Mouse (Mus musculus): Measurements from ENCODE around the gene Fam136a. TPM values are rescaled to one million over a fixed set of nuclear protein-coding genes. Genes with fewer than 3 reads are reported as not detected.
A peak's percentile ranks its signal among the peaks of the same experiment; 100 is the strongest.
"Not testable (repeated sequence)": the region's sequence is repeated elsewhere in the genome, so short reads cannot be mapped to it uniquely, and the experiment has no call there.

Fam136a gene
- polyA plus RNA-seq, 1 experiment from 2014 or later = 176 TPM

DNA sequence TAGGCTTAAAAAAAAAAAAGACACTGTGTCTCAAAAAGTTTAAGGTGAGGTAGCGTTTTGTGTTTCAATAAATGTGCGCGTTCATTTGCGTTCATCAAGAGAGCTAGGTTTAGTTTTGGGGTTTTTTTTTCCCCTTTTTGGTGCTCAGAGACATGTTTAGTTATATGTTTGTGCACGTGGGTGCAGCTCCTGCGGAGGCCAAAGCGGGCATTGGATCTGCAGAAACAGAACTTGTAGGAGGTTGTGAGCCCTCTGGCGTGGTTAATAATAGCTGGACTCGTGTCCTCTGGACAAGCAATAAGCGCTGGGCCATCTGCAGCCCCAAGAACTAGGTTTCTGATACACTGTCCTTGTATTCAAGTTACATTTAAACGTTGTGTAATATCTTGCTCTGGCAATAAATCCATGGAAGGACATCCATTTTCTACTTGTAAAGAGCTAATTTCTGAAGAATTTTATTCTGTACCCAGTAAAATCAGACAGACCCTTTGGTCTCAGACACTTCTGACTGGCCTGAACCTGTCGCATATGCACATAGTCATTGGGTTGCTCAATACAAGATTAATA, 6.6 kb downstream of the Fam136a start:
- 3% methylated on average over 12 of the region's 12 CpGs for WGBS
- H3K27ac ChIP-seq (ENCODE audit: low read length) = no peak overlapping the region
- peaks cover 5% of the 10 kb centered on the region; the same call in 1 of the 2 replicates for H3K36me3 ChIP-seq (ENCODE audit: control insufficient read depth, insufficient read depth, low read length)

DNA sequence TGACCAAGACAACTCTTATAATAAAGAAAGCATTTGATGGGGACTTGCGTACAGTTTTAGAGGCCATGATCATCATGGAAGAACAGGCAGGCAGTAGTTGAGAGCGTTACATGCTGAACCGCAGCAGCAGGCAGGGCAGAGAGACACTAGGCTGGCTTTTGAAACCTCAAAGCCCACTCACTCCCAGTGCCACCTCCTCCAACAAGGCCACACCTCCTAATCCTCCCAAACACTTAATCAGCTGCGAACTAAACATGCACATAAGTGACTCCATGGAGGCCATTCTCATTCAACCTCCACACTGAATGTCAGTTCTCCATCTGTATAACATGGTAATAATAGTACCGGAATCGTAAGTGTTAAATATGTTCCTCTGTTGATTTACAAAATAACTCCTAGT, 8.1 kb downstream of the Fam136a start:
- H3K4me3 ChIP-seq (ENCODE audit: low read length) = no peak overlapping the region
- ATAC-seq = no peak
- H3K9ac ChIP-seq (ENCODE audit: low read depth, low read length) = no peak overlapping the region
- H3K4me2 ChIP-seq (ENCODE audit: low read depth, low read length) = no peak overlapping the region
- H3K36me3 ChIP-seq (ENCODE audit: control insufficient read depth, insufficient read depth, low read length) = peaks cover 5% of the 10 kb centered on the region; the same call in 1 of the 2 replicates
- no peaks in the 10 kb centered on the region for H3K9me3 ChIP-seq (ENCODE audit: control insufficient read depth, low read length)
- peaks cover 17% of the 10 kb centered on the region; the same call in 1 of the 2 replicates for H3K4me1 ChIP-seq (ENCODE audit: control insufficient read depth, insufficient read depth, low read length)
- WGBS = 90% methylated on average over 6 of the region's 6 CpGs
- H3K27me3 ChIP-seq (replicated peaks; ENCODE audit: control insufficient read depth, insufficient read depth, low read length) = no peaks in the 10 kb centered on the region
- no peak overlapping the region for H3K27ac ChIP-seq (ENCODE audit: low read length)

More for the DNA sequence above, 6.6 kb downstream of the Fam136a start:
- Histone ChIP-seq H3K4me2 (ENCODE audit: low read depth, low read length) (peak overlapping the region; percentile 74), H3K27me3 (replicated peaks; ENCODE audit: control insufficient read depth, insufficient read depth, low read length) (no peaks in the 10 kb centered on the region), H3K9ac (ENCODE audit: low read depth, low read length) (peak overlapping the region; percentile 83), H3K4me1 (ENCODE audit: control insufficient read depth, insufficient read depth, low read length) (peaks cover 17% of the 10 kb centered on the region; the same call in 1 of the 2 replicates), H3K9me3 (ENCODE audit: control insufficient read depth, low read length) (no peaks in the 10 kb centered on the region), H3K4me3 (ENCODE audit: low read length) (peak overlapping the region; percentile 87)
- no peak for ATAC-seq

GRCm38 (mm10) chr6:86378341-86378740, 12.9 kb downstream of the Fam136a start:
- Histone ChIP-seq H3K4me3 (ENCODE audit: low read length) (no peak overlapping the region), H3K36me3 (ENCODE audit: control insufficient read depth, insufficient read depth, low read length) (peaks cover 6% of the 10 kb centered on the region), H3K9ac (ENCODE audit: low read depth, low read length) (no peak overlapping the region), H3K9me3 (ENCODE audit: control insufficient read depth, low read length) (no peaks in the 10 kb centered on the region), H3K27ac (ENCODE audit: low read length) (no peak overlapping the region), H3K4me1 (ENCODE audit: control insufficient read depth, insufficient read depth, low read length) (no peaks in the 10 kb centered on the region), H3K27me3 (replicated peaks; ENCODE audit: control insufficient read depth, insufficient read depth, low read length) (no peaks in the 10 kb centered on the region), H3K4me2 (ENCODE audit: low read depth, low read length) (no peak overlapping the region)
- 88% methylated on average over 3 of the region's 3 CpGs for WGBS
- ATAC-seq = no peak

DNA sequence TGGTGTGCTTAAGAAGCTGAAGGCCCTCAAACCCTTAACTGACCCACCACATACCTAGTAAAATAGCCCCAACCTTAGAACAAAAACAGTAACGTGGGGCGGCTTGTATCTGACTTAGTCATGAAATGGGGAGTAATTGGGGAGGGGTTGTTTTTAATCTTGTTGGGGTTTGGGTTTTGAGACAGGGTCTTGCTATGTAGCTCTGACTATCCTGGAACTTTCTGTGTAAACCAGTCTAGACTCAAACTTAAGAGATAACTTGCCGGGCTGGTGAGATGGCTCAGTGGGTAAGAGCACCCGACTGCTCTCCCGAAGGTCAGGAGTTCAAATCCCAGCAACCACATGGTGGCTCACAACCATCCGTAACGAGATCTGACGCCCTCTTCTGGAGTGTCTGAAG, 14.7 kb downstream of the Fam136a start:
- not testable (repeated sequence) for H3K4me2 ChIP-seq (ENCODE audit: low read depth, low read length); ATAC-seq; H3K9me3 ChIP-seq (ENCODE audit: control insufficient read depth, low read length); H3K36me3 ChIP-seq (ENCODE audit: control insufficient read depth, insufficient read depth, low read length); H3K4me3 ChIP-seq (ENCODE audit: low read length); H3K27ac ChIP-seq (ENCODE audit: low read length); H3K4me1 ChIP-seq (ENCODE audit: control insufficient read depth, insufficient read depth, low read length); H3K27me3 ChIP-seq (replicated peaks; ENCODE audit: control insufficient read depth, insufficient read depth, low read length); H3K9ac ChIP-seq (ENCODE audit: low read depth, low read length)
- 83% methylated on average over 6 of the region's 8 CpGs for WGBS

DNA sequence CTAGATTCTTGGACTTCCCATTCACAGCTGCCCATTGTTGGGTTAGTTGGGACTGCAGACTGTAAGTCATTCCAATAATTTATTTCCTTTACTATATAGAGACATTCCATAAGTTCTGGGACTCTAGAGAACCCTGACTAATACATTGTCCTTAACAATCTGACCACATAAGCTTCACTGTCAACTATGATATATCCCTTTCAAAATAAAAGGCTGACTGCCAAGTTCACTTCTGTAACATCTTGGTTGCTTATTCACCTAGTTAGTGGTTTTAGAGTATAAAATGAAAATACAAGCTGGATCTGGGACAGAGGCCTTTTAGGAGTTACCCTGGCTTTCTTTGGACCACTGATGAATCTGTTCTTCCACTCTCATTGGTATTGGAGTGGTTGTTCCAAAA, 17.1 kb downstream of the Fam136a start:
- no peak overlapping the region for H3K27ac ChIP-seq (ENCODE audit: low read length)
- no peak overlapping the region for H3K4me2 ChIP-seq (ENCODE audit: low read depth, low read length)
- H3K9ac ChIP-seq (ENCODE audit: low read depth, low read length) = no peak overlapping the region
- no peaks in the 10 kb centered on the region for H3K9me3 ChIP-seq (ENCODE audit: control insufficient read depth, low read length)
- H3K36me3 ChIP-seq (ENCODE audit: control insufficient read depth, insufficient read depth, low read length) = peaks cover 8% of the 10 kb centered on the region
- no peak for ATAC-seq
- H3K4me3 ChIP-seq (ENCODE audit: low read length) = no peak overlapping the region
- no peaks in the 10 kb centered on the region for H3K4me1 ChIP-seq (ENCODE audit: control insufficient read depth, insufficient read depth, low read length)
- H3K27me3 ChIP-seq (replicated peaks; ENCODE audit: control insufficient read depth, insufficient read depth, low read length) = no peaks in the 10 kb centered on the region

DNA sequence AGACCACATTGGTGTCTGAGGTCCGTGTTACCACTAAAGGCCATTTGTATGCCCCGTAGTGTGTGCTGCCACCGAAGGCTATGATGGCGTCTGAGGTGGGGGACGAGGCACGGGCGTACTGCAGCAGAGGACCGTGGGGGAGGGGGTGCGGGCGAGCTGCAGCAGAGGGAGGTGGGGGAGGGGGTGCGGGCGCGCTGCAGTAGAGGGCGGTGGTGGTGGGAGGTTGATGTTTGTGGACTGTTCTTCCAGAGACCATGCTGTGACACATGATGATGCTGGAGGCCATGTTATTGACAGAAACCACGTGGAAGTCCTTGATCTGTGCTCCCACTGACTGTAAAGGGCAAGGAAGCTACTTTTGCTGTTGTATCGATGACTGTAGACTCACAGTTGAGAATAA, 17.9 kb downstream of the Fam136a start:
- Histone ChIP-seq H3K4me3 (ENCODE audit: low read length) (no peak overlapping the region), H3K9me3 (ENCODE audit: control insufficient read depth, low read length) (no peaks in the 10 kb centered on the region), H3K9ac (ENCODE audit: low read depth, low read length) (no peak overlapping the region), H3K27me3 (replicated peaks; ENCODE audit: control insufficient read depth, insufficient read depth, low read length) (no peaks in the 10 kb centered on the region), H3K4me2 (ENCODE audit: low read depth, low read length) (no peak overlapping the region), H3K27ac (ENCODE audit: low read length) (no peak overlapping the region), H3K4me1 (ENCODE audit: control insufficient read depth, insufficient read depth, low read length) (no peaks in the 10 kb centered on the region), H3K36me3 (ENCODE audit: control insufficient read depth, insufficient read depth, low read length) (peaks cover 11% of the 10 kb centered on the region)
- 53% methylated on average over 16 of the region's 16 CpGs for WGBS
- no peak for ATAC-seq

DNA sequence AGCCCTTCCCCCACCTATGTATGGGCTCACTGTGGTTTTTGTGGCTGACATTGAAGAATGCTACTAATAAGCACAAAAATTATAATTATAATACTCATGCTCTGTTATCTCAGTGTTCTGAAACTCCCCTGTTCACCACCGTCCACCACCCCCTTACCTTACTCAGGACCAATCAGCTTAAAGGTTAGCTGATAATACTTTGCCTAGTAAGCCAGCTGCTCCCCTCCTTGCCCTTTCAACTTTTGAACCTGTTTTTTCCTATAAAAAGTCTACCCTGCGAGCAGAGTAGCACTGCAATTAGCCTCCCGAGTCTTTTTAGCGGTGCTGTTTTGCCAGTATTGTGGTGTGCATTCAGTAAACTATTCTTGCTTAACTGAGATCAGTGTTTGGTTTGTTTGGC, 19.2 kb downstream of the Fam136a start:
- H3K27me3 ChIP-seq (replicated peaks; ENCODE audit: control insufficient read depth, insufficient read depth, low read length) = no peaks in the 10 kb centered on the region
- WGBS = 56% methylated on average over 4 of the region's 4 CpGs
- no peaks in the 10 kb centered on the region for H3K4me1 ChIP-seq (ENCODE audit: control insufficient read depth, insufficient read depth, low read length)
- no peak overlapping the region for H3K27ac ChIP-seq (ENCODE audit: low read length)
- H3K4me3 ChIP-seq (ENCODE audit: low read length) = no peak overlapping the region
- no peak overlapping the region for H3K4me2 ChIP-seq (ENCODE audit: low read depth, low read length)
- H3K36me3 ChIP-seq (ENCODE audit: control insufficient read depth, insufficient read depth, low read length) = peaks cover 15% of the 10 kb centered on the region; the same call in 1 of the 2 replicates
- ATAC-seq = no peak
- no peaks in the 10 kb centered on the region for H3K9me3 ChIP-seq (ENCODE audit: control insufficient read depth, low read length)
- H3K9ac ChIP-seq (ENCODE audit: low read depth, low read length) = no peak overlapping the region

DNA sequence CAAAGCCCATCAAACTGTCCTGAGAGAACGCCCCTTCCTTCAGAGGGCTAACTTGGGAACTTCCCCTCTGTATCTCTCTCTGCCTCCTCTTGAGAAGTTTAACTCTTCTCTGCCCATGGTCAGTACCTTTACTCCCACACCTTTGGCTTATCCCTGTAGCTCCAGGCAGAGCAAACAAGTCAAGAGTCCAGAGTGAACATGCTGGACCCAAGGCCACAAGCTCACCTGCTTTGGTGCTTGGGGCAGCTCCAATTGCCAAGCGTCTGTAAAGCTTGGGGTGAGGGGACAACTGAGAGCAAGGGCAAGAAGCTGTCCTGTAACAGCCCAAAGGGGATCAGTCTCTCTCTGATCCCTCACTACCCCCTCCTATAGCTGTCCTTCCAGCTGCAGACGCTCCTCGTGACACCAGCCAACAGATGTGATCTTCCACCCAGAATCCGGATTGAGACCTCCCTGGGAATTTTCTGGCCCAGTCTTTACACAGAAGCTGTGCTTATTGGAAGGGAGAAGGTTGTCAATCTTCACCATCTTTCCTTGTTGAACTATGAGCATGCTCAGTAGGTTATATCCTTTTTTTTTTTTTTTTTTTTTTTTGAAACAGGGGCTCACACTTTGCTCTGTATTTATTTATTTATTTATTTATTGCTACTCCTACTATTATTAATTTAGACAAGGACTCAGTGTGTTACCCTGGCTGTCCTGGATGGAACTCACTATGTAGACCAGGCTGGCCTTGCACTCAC, 20.1 kb downstream of the Fam136a start:
- Histone ChIP-seq H3K36me3 (ENCODE audit: control insufficient read depth, insufficient read depth, low read length) (peaks cover 21% of the 10 kb centered on the region), H3K9ac (ENCODE audit: low read depth, low read length) (no peak overlapping the region), H3K4me3 (ENCODE audit: low read length) (no peak overlapping the region), H3K4me2 (ENCODE audit: low read depth, low read length) (no peak overlapping the region), H3K27ac (ENCODE audit: low read length) (no peak overlapping the region), H3K4me1 (ENCODE audit: control insufficient read depth, insufficient read depth, low read length) (no peaks in the 10 kb centered on the region), H3K27me3 (replicated peaks; ENCODE audit: control insufficient read depth, insufficient read depth, low read length) (no peaks in the 10 kb centered on the region), H3K9me3 (ENCODE audit: control insufficient read depth, low read length) (no peaks in the 10 kb centered on the region)
- WGBS = 82% methylated on average over 5 of the region's 5 CpGs
- no peak for ATAC-seq

DNA sequence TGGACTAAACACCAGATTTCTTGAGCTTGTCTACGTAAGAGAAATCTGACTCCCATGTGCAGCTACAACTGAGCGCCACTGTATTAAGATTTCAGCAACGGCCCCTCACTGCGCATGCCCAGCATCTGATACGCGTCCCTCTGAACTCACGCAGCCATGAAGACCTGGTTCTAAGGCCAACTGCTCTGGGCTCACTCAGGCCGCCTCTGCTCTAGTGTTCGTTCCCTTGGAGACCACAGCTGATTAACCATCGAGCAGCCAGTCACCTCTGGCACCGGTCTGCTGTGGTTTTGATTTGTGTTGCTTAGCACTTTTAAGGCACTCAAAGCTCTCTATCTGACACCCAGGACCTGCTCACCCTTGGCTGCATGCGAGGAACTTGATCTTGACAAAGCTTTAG, 21.9 kb downstream of the Fam136a start:
- Histone ChIP-seq H3K27ac (ENCODE audit: low read length) (no peak overlapping the region), H3K4me2 (ENCODE audit: low read depth, low read length) (no peak overlapping the region), H3K4me3 (ENCODE audit: low read length) (no peak overlapping the region), H3K9ac (ENCODE audit: low read depth, low read length) (no peak overlapping the region), H3K36me3 (ENCODE audit: control insufficient read depth, insufficient read depth, low read length) (peaks cover 37% of the 10 kb centered on the region), H3K27me3 (replicated peaks; ENCODE audit: control insufficient read depth, insufficient read depth, low read length) (no peaks in the 10 kb centered on the region), H3K4me1 (ENCODE audit: control insufficient read depth, insufficient read depth, low read length) (no peaks in the 10 kb centered on the region), H3K9me3 (ENCODE audit: control insufficient read depth, low read length) (no peaks in the 10 kb centered on the region)
- 83% methylated on average over 12 of the region's 12 CpGs for WGBS
- no peak for ATAC-seq
